Comparison of ENCODE assay signal across 7 mouse cellular contexts in the genomic region with DNA sequence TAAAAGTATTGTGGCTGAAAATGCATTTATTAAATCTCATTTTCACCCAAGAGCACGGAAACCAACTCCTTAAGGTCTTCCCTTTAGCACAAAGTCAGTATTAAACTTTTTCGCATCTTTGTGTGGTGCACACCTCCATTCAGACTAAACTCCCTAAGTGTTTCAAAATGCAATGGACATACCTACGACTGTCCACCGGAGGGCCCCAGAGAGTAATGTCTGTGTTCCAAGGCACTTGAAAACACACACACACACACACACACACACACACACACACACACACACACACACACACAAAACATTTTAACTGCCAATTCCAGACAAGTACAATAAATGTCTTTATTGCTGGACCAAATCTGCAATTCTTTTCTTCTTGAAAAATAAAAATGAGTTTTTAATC.
DNase-seq lines count a peak whose midpoint lies in the region; ATAC-seq and TF ChIP-seq lines count a peak whose summit lies in the region.

No protein-coding gene starts in this region.

- H3K4me1 ChIP-seq in hindbrain, embryonic 11.5 days (replicated peaks; ENCODE audit: control insufficient read depth, insufficient read depth, low read length) = no peaks in the 10 kb centered on the region
- H3K4me1 ChIP-seq in hindbrain, embryonic 13.5 days (replicated peaks) = no peaks in the 10 kb centered on the region
- H3K4me1 ChIP-seq in E14TG2a.4 (replicated peaks; ENCODE audit: low read depth, low read length) = no peaks in the 10 kb centered on the region
- no peaks in the 10 kb centered on the region for H3K4me1 ChIP-seq in lung, postnatal 0 days (ENCODE audit: insufficient read depth, low read depth, low read length)

- peak; percentile 41 for DNase-seq in hindbrain, embryonic 11.5 days (ENCODE audit: low spot score)
- DNase-seq in 3T3-L1 (ENCODE audit: low read depth, low spot score) = peak; percentile 65
- peak; percentile 47 for DNase-seq in embryo, embryonic 11 days
- peak; percentile 48 for DNase-seq in lung, postnatal 0 days (ENCODE audit: low spot score)
- DNase-seq in MN1 (ENCODE audit: low spot score) = no peak

- H3K27me3 ChIP-seq in hindbrain, embryonic 11.5 days (ENCODE audit: control insufficient read depth, insufficient read depth, low read length) = no peaks in the 10 kb centered on the region; the same call in 1 of the 2 replicates
- H3K27me3 ChIP-seq in hindbrain, embryonic 13.5 days = peaks cover 40% of the 10 kb centered on the region
- H3K27me3 ChIP-seq in E14TG2a.4 (ENCODE audit: insufficient read depth, low read length) = 0 out of 2 replicates have a peak, but pooled peaks cover 2% of the 10 kb centered on the region
- H3K27me3 ChIP-seq in lung, postnatal 0 days (replicated peaks; ENCODE audit: insufficient read depth, low read length) = no peaks in the 10 kb centered on the region

- no peaks in the 10 kb centered on the region for H3K9me3 ChIP-seq in hindbrain, embryonic 11.5 days (ENCODE audit: control insufficient read depth, low read length)
- H3K9me3 ChIP-seq in hindbrain, embryonic 13.5 days = no peaks in the 10 kb centered on the region
- 0 out of 2 replicates have a peak, but pooled peaks cover 4% of the 10 kb centered on the region for H3K9me3 ChIP-seq in E14TG2a.4 (ENCODE audit: low read length)
- no peaks in the 10 kb centered on the region for H3K9me3 ChIP-seq in lung, postnatal 0 days (ENCODE audit: low read length)

- no peak for ATAC-seq in hindbrain, embryonic 11.5 days (ENCODE audit: low FRiP score)
- ATAC-seq in hindbrain, embryonic 13.5 days (ENCODE audit: low FRiP score) = no peak
- ATAC-seq in lung, postnatal 0 days = no peak

- TF ChIP-seq CTCF in E14TG2a.4 (conservative IDR thresholded peaks at IDR 0.05; ENCODE audit: low read length) = 0 out of 2 replicates have a peak, but pooled peaks have one; percentile 21
- peak; percentile 61 for TF ChIP-seq CTCF in lung, postnatal 0 days (IDR thresholded peaks at IDR 0.05)

- H3K9ac ChIP-seq in hindbrain, embryonic 11.5 days (ENCODE audit: low read depth, low read length) = no peak overlapping the region
- no peak overlapping the region for H3K9ac ChIP-seq in hindbrain, embryonic 13.5 days
- no peak overlapping the region for H3K9ac ChIP-seq in lung, postnatal 0 days (replicated peaks; ENCODE audit: low read depth)

- TF ChIP-seq EP300 in lung, postnatal 0 days (IDR thresholded peaks at IDR 0.05) = no peak

- H3K36me3 ChIP-seq in hindbrain, embryonic 11.5 days (ENCODE audit: control insufficient read depth, insufficient read depth, low read length) = no peaks in the 10 kb centered on the region
- H3K36me3 ChIP-seq in hindbrain, embryonic 13.5 days = no peaks in the 10 kb centered on the region
- no peaks in the 10 kb centered on the region for H3K36me3 ChIP-seq in E14TG2a.4 (ENCODE audit: insufficient read depth, low read length)
- no peaks in the 10 kb centered on the region for H3K36me3 ChIP-seq in lung, postnatal 0 days (ENCODE audit: insufficient read depth, low read length)

- H3K4me2 ChIP-seq in hindbrain, embryonic 11.5 days (replicated peaks; ENCODE audit: low read depth, low read length) = no peak overlapping the region
- no peak overlapping the region for H3K4me2 ChIP-seq in hindbrain, embryonic 13.5 days
- H3K4me2 ChIP-seq in lung, postnatal 0 days (replicated peaks; ENCODE audit: low read depth, low read length) = no peak overlapping the region

- WGBS in hindbrain, embryonic 11.5 days = 40% methylated on average over 4 of the region's 4 CpGs
- WGBS in hindbrain, embryonic 13.5 days = 26% methylated on average over 4 of the region's 4 CpGs
- WGBS in lung, postnatal 0 days = 35% methylated on average over 4 of the region's 4 CpGs

- no peak overlapping the region for H3K4me3 ChIP-seq in hindbrain, embryonic 11.5 days (ENCODE audit: low read depth, low read length)
- H3K4me3 ChIP-seq in hindbrain, embryonic 13.5 days = no peak overlapping the region
- no peak overlapping the region for H3K4me3 ChIP-seq in E14TG2a.4 (replicated peaks; ENCODE audit: low read length)
- H3K4me3 ChIP-seq in lung, postnatal 0 days (ENCODE audit: low read depth, low read length) = no peak overlapping the region

- H3K27ac ChIP-seq in hindbrain, embryonic 11.5 days (ENCODE audit: low read depth, low read length) = no peak overlapping the region
- H3K27ac ChIP-seq in hindbrain, embryonic 13.5 days = no peak overlapping the region
- H3K27ac ChIP-seq in lung, postnatal 0 days (ENCODE audit: low read length) = no peak overlapping the region
